ENCODE assay signal across 8 mouse cellular contexts in genomic region chr9:106171346-106172158, GRCm38 (mm10). TPM values are rescaled to one million over a fixed set of nuclear protein-coding genes. Genes with fewer than 3 reads are reported as not detected.
A peak's percentile ranks its signal among the peaks of the same experiment; 100 is the strongest.
DNase-seq lines count a peak whose midpoint lies in the region; ATAC-seq and TF ChIP-seq lines count a peak whose summit lies in the region.

No protein-coding gene starts in this region.

- H3K4me1 ChIP-seq in E14TG2a.4 (replicated peaks; ENCODE audit: low read depth, low read length): peaks cover 71% of the 10 kb centered on the region
- H3K4me1 ChIP-seq in forebrain, embryonic 11.5 days (replicated peaks; ENCODE audit: control insufficient read depth, insufficient read depth, low read length): peaks cover 9% of the 10 kb centered on the region; the same call in 1 of the 2 replicates
- H3K4me1 ChIP-seq in heart, embryonic 14.5 days (ENCODE audit: control insufficient read depth in 2 of 2, insufficient read depth in 2 of 2, low read length in 2 of 2): peaks cover 10 to 37% of the 10 kb centered on the region in 2 experiments
- H3K4me1 ChIP-seq in kidney, postnatal 0 days (replicated peaks; ENCODE audit: insufficient read depth, low read length): peaks cover 24% of the 10 kb centered on the region; the same call in 1 of the 2 replicates
- peaks cover 21% of the 10 kb centered on the region in 2 experiments for H3K4me1 ChIP-seq in liver, embryonic 14.5 days (replicated peaks; ENCODE audit: control insufficient read depth in 2 of 2, insufficient read depth in 2 of 2, low read length in 1 of 2)
- H3K4me1 ChIP-seq in stomach, postnatal 0 days (replicated peaks; ENCODE audit: control insufficient read depth, insufficient read depth): peaks cover 3% of the 10 kb centered on the region

- WGBS in forebrain, embryonic 11.5 days: under 1% methylated on average over 30 of the region's 30 CpGs
- WGBS in heart, embryonic 14.5 days: under 1% methylated on average over 30 of the region's 30 CpGs
- WGBS in kidney, postnatal 0 days: under 1% methylated on average over 30 of the region's 30 CpGs
- WGBS in liver, embryonic 14.5 days (ENCODE audit: insufficient replicate concordance): under 1% methylated on average over 30 of the region's 30 CpGs
- under 1% methylated on average over 30 of the region's 30 CpGs for WGBS in stomach, postnatal 0 days

- no peak for TF ChIP-seq CTCF in E14TG2a.4 (conservative IDR thresholded peaks at IDR 0.05; ENCODE audit: low read length)
- TF ChIP-seq CTCF in kidney, postnatal 0 days (IDR thresholded peaks at IDR 0.05; ENCODE audit: low read depth): no peak
- TF ChIP-seq CTCF in liver, embryonic 14.5 days (IDR thresholded peaks at IDR 0.05; ENCODE audit: low read depth): no peak
- 0 out of 2 replicates have a peak, but pooled peaks have one; percentile 0 for TF ChIP-seq CTCF in stomach, postnatal 0 days (IDR thresholded peaks at IDR 0.05; ENCODE audit: low read depth)

- DNase-seq in c-Kit-positive CD71-positive TER-119-positive erythroid progenitor cells, embryonic 14.5 days (ENCODE audit: low spot score): peak; percentile 32
- DNase-seq in forebrain, embryonic 11.5 days (ENCODE audit: low spot score): peak; percentile 75
- peak; percentile 73 for DNase-seq in kidney, postnatal 0 days (ENCODE audit: low spot score)
- peak in 1 of 3 experiments; percentile 19 for DNase-seq in liver, embryonic 14.5 days (ENCODE audit: low read depth in 3 of 3, low spot score in 3 of 3)
- DNase-seq in naive thymus-derived CD4-positive, alpha-beta T cell, adult 2 months (ENCODE audit: low read depth): peak; percentile 48
- peak; percentile 69 for DNase-seq in stomach, postnatal 0 days (ENCODE audit: low spot score)

- peak overlapping the region; percentile 92 for H3K27ac ChIP-seq in forebrain, embryonic 11.5 days (ENCODE audit: low read depth, low read length)
- peak overlapping the region; percentile 95 to 96 for H3K27ac ChIP-seq in heart, embryonic 14.5 days (replicated peaks in 1 of 2; ENCODE audit: control insufficient read depth in 1 of 2, insufficient read depth in 1 of 2, low read depth in 2 of 2, low read length in 2 of 2)
- H3K27ac ChIP-seq in kidney, postnatal 0 days: peak overlapping the region; percentile 99
- H3K27ac ChIP-seq in liver, embryonic 14.5 days: peak overlapping the region; percentile 71
- H3K27ac ChIP-seq in stomach, postnatal 0 days (replicated peaks): peak overlapping the region; percentile 98

- no peak for TF ChIP-seq EP300 in liver, embryonic 14.5 days (IDR thresholded peaks at IDR 0.05; ENCODE audit: low read depth)
- no peak for TF ChIP-seq EP300 in stomach, postnatal 0 days (optimal IDR thresholded peaks at IDR 0.05)

- peak overlapping the region; percentile 96 for H3K9ac ChIP-seq in forebrain, embryonic 11.5 days (ENCODE audit: low read length)
- H3K9ac ChIP-seq in heart, embryonic 14.5 days (ENCODE audit: low read length): peak overlapping the region; percentile 94
- peak overlapping the region; percentile 89 for H3K9ac ChIP-seq in kidney, postnatal 0 days (ENCODE audit: low read depth, low read length)
- peak overlapping the region; percentile 83 for H3K9ac ChIP-seq in liver, embryonic 14.5 days (replicated peaks)
- peak overlapping the region; percentile 85 for H3K9ac ChIP-seq in stomach, postnatal 0 days (ENCODE audit: low read length)

- peak overlapping the region; percentile 81 for H3K4me2 ChIP-seq in forebrain, embryonic 11.5 days (ENCODE audit: low read depth, low read length, severe bottlenecking)
- H3K4me2 ChIP-seq in heart, embryonic 14.5 days (ENCODE audit: low read length): peak overlapping the region; percentile 78
- peak overlapping the region; percentile 70 for H3K4me2 ChIP-seq in kidney, postnatal 0 days (ENCODE audit: low read length)
- peak overlapping the region; percentile 94 for H3K4me2 ChIP-seq in liver, embryonic 14.5 days (ENCODE audit: low read depth)
- peak overlapping the region; percentile 84 for H3K4me2 ChIP-seq in stomach, postnatal 0 days (replicated peaks; ENCODE audit: low read depth)

- no peaks in the 10 kb centered on the region for H3K9me3 ChIP-seq in E14TG2a.4 (ENCODE audit: low read length)
- H3K9me3 ChIP-seq in forebrain, embryonic 11.5 days (ENCODE audit: control insufficient read depth, low read length): no peaks in the 10 kb centered on the region
- H3K9me3 ChIP-seq in heart, embryonic 14.5 days (ENCODE audit: control insufficient read depth, low read length): no peaks in the 10 kb centered on the region
- no peaks in the 10 kb centered on the region for H3K9me3 ChIP-seq in kidney, postnatal 0 days (replicated peaks; ENCODE audit: low read length)
- H3K9me3 ChIP-seq in liver, embryonic 14.5 days (ENCODE audit: control insufficient read depth, low read length): no peaks in the 10 kb centered on the region
- H3K9me3 ChIP-seq in stomach, postnatal 0 days (ENCODE audit: control insufficient read depth, low read length): no peaks in the 10 kb centered on the region

- no peaks in the 10 kb centered on the region for H3K27me3 ChIP-seq in E14TG2a.4 (ENCODE audit: insufficient read depth, low read length)
- H3K27me3 ChIP-seq in forebrain, embryonic 11.5 days (ENCODE audit: control insufficient read depth, insufficient read depth, low read length): no peaks in the 10 kb centered on the region
- H3K27me3 ChIP-seq in heart, embryonic 14.5 days (ENCODE audit: control insufficient read depth, insufficient read depth, low read length): no peaks in the 10 kb centered on the region
- H3K27me3 ChIP-seq in kidney, postnatal 0 days (ENCODE audit: insufficient read depth, low read length): no peaks in the 10 kb centered on the region
- no peaks in the 10 kb centered on the region for H3K27me3 ChIP-seq in liver, embryonic 14.5 days (ENCODE audit: control insufficient read depth, insufficient read depth, low read length)
- no peaks in the 10 kb centered on the region for H3K27me3 ChIP-seq in stomach, postnatal 0 days (ENCODE audit: control insufficient read depth, insufficient read depth, low read length)

- H3K36me3 ChIP-seq in E14TG2a.4 (ENCODE audit: insufficient read depth, low read length): peaks cover 39% of the 10 kb centered on the region
- no peaks in the 10 kb centered on the region; the same call in 1 of the 2 replicates for H3K36me3 ChIP-seq in forebrain, embryonic 11.5 days (ENCODE audit: control insufficient read depth, insufficient read depth, low read length)
- H3K36me3 ChIP-seq in heart, embryonic 14.5 days (ENCODE audit: control insufficient read depth, insufficient read depth, low read length): peaks cover 8% of the 10 kb centered on the region
- no peaks in the 10 kb centered on the region for H3K36me3 ChIP-seq in kidney, postnatal 0 days (ENCODE audit: insufficient read depth, low read length)
- peaks cover 9% of the 10 kb centered on the region for H3K36me3 ChIP-seq in liver, embryonic 14.5 days (replicated peaks; ENCODE audit: control insufficient read depth, insufficient read depth, low read depth)
- no peaks in the 10 kb centered on the region for H3K36me3 ChIP-seq in stomach, postnatal 0 days (ENCODE audit: control insufficient read depth, insufficient read depth, low read length)

- H3K4me3 ChIP-seq in E14TG2a.4 (replicated peaks; ENCODE audit: low read length): peak overlapping the region; percentile 95
- peak overlapping the region; percentile 93 for H3K4me3 ChIP-seq in forebrain, embryonic 11.5 days (ENCODE audit: low read depth, low read length)
- peak overlapping the region; percentile 90 to 92 for H3K4me3 ChIP-seq in heart, embryonic 14.5 days (ENCODE audit: control insufficient read depth in 1 of 2, insufficient read depth in 1 of 2, low read depth in 1 of 2, low read length in 2 of 2)
- H3K4me3 ChIP-seq in kidney, postnatal 0 days (replicated peaks; ENCODE audit: low read depth, low read length): peak overlapping the region; percentile 92
- peak overlapping the region; percentile 82 to 95 for H3K4me3 ChIP-seq in liver, embryonic 14.5 days (ENCODE audit: insufficient read depth in 1 of 2, low read depth in 2 of 2, low read length in 2 of 2)
- peak overlapping the region; percentile 94 for H3K4me3 ChIP-seq in stomach, postnatal 0 days (ENCODE audit: low read depth, low read length)

- ATAC-seq in forebrain, embryonic 11.5 days (replicated peaks; ENCODE audit: low FRiP score): peak; percentile 77
- peak; percentile 55 for ATAC-seq in heart, embryonic 14.5 days (ENCODE audit: insufficient number of reproducible peaks, insufficient read depth, low FRiP score, low read depth)
- peak; percentile 69 for ATAC-seq in kidney, postnatal 0 days (replicated peaks; ENCODE audit: low FRiP score, low read depth)
- ATAC-seq in liver, embryonic 14.5 days (ENCODE audit: insufficient read depth): peak; percentile 33
- peak; percentile 50 for ATAC-seq in stomach, postnatal 0 days (ENCODE audit: low FRiP score, low TSS enrichment)

RNA-seq across cellular contexts. Expression of gene Wdr82, which starts 0.8 kb away (rescaled TPM):
- 33.5 and 34.6 TPM in 2 replicates for polyA plus RNA-seq in forebrain, embryonic 11.5 days (2014; fragmentation: Nextera tagmentation; extraction: Ambion mirVana)
- polyA plus RNA-seq in heart, embryonic 14.5 days (2014; fragmentation: Nextera tagmentation; extraction: Ambion mirVana): 19.6 and 22.6 TPM in 2 replicates
- polyA plus RNA-seq in kidney, postnatal 0 days (2015; fragmentation: Nextera tagmentation; extraction: Ambion mirVana): 16.9 and 18.5 TPM in 2 replicates
- polyA plus RNA-seq in liver, embryonic 14.5 days (2012; rRNA removed): 19.9 and 24.5 TPM in 2 replicates
- polyA plus RNA-seq in liver, embryonic 14.5 days (2014; fragmentation: Nextera tagmentation; extraction: Ambion mirVana): 6.5 and 8.1 TPM in 2 replicates
- 9.1 and 10.3 TPM in 2 replicates for polyA plus RNA-seq in stomach, postnatal 0 days (2015; fragmentation: Nextera tagmentation; extraction: Ambion mirVana)

RNA-seq across cellular contexts. Expression of gene Glyctk, which starts 13.6 kb away (rescaled TPM):
- polyA plus RNA-seq in forebrain, embryonic 11.5 days (2014; fragmentation: Nextera tagmentation; extraction: Ambion mirVana): 9.8 and 10.2 TPM in 2 replicates
- polyA plus RNA-seq in heart, embryonic 14.5 days (2014; fragmentation: Nextera tagmentation; extraction: Ambion mirVana): 0.73 and 1.0 TPM in 2 replicates
- polyA plus RNA-seq in kidney, postnatal 0 days (2015; fragmentation: Nextera tagmentation; extraction: Ambion mirVana): 11.5 and 14.4 TPM in 2 replicates
- 13.0 and 15.5 TPM in 2 replicates for polyA plus RNA-seq in liver, embryonic 14.5 days (2012; rRNA removed)
- 11.6 and 13.4 TPM in 2 replicates for polyA plus RNA-seq in liver, embryonic 14.5 days (2014; fragmentation: Nextera tagmentation; extraction: Ambion mirVana)
- 0.70 and 0.75 TPM in 2 replicates for polyA plus RNA-seq in stomach, postnatal 0 days (2015; fragmentation: Nextera tagmentation; extraction: Ambion mirVana)

RNA-seq across cellular contexts. Expression of gene Ppm1m, which starts 28.0 kb away (rescaled TPM):
- polyA plus RNA-seq in forebrain, embryonic 11.5 days (2014; fragmentation: Nextera tagmentation; extraction: Ambion mirVana): 37.5 and 40.9 TPM in 2 replicates
- polyA plus RNA-seq in heart, embryonic 14.5 days (2014; fragmentation: Nextera tagmentation; extraction: Ambion mirVana): 19.1 and 19.4 TPM in 2 replicates
- 33.2 and 35.5 TPM in 2 replicates for polyA plus RNA-seq in kidney, postnatal 0 days (2015; fragmentation: Nextera tagmentation; extraction: Ambion mirVana)
- polyA plus RNA-seq in liver, embryonic 14.5 days (2012; rRNA removed): 7.2 and 10.0 TPM in 2 replicates
- polyA plus RNA-seq in liver, embryonic 14.5 days (2014; fragmentation: Nextera tagmentation; extraction: Ambion mirVana): 5.4 and 5.9 TPM in 2 replicates
- polyA plus RNA-seq in stomach, postnatal 0 days (2015; fragmentation: Nextera tagmentation; extraction: Ambion mirVana): 15.2 and 16.5 TPM in 2 replicates

RNA-seq across cellular contexts. Expression of gene Twf2, which starts 31.4 kb away (rescaled TPM):
- polyA plus RNA-seq in forebrain, embryonic 11.5 days (2014; fragmentation: Nextera tagmentation; extraction: Ambion mirVana): 61.3 and 65.5 TPM in 2 replicates
- polyA plus RNA-seq in heart, embryonic 14.5 days (2014; fragmentation: Nextera tagmentation; extraction: Ambion mirVana): 45.5 and 48.8 TPM in 2 replicates
- polyA plus RNA-seq in kidney, postnatal 0 days (2015; fragmentation: Nextera tagmentation; extraction: Ambion mirVana): 44.0 and 51.1 TPM in 2 replicates
- polyA plus RNA-seq in liver, embryonic 14.5 days (2012; rRNA removed): 14.3 and 14.9 TPM in 2 replicates
- 18.7 and 19.7 TPM in 2 replicates for polyA plus RNA-seq in liver, embryonic 14.5 days (2014; fragmentation: Nextera tagmentation; extraction: Ambion mirVana)
- 27.1 and 27.7 TPM in 2 replicates for polyA plus RNA-seq in stomach, postnatal 0 days (2015; fragmentation: Nextera tagmentation; extraction: Ambion mirVana)

RNA-seq across cellular contexts. Expression of gene Tlr9, which starts 50.8 kb away (rescaled TPM):
- not detected in 2 replicates for polyA plus RNA-seq in forebrain, embryonic 11.5 days (2014; fragmentation: Nextera tagmentation; extraction: Ambion mirVana)
- polyA plus RNA-seq in heart, embryonic 14.5 days (2014; fragmentation: Nextera tagmentation; extraction: Ambion mirVana): 0.05 and 0.09 TPM in 2 replicates
- polyA plus RNA-seq in kidney, postnatal 0 days (2015; fragmentation: Nextera tagmentation; extraction: Ambion mirVana): 0.06 and 0.07 TPM in 2 replicates
- 0.29 and 0.45 TPM in 2 replicates for polyA plus RNA-seq in liver, embryonic 14.5 days (2012; rRNA removed)
- 0.06 and 0.08 TPM in 2 replicates for polyA plus RNA-seq in liver, embryonic 14.5 days (2014; fragmentation: Nextera tagmentation; extraction: Ambion mirVana)
- polyA plus RNA-seq in stomach, postnatal 0 days (2015; fragmentation: Nextera tagmentation; extraction: Ambion mirVana): 0.05 and 0.07 TPM in 2 replicates
